Mouse (Mus musculus) layer of hippocampus, adult 11-12 months (tissue): ENCODE measurements around the gene Taok3.

Experiments used
- DNase-seq: peaks from one replicate; pipeline ENCODE4 v3.0.0; 2022; ENCODE audit warnings: low spot score

Gene Taok3

GRCm38 (mm10) chr5:117146165-117146564, 26.2 kb downstream of the Taok3 start:
- no peak for DNase-seq

- no peak for DNase-seq
Measured at GRCm38 (mm10) chr5:117147187-117148095, 27.5 kb downstream of the Taok3 start.

- no peak for DNase-seq
Measured at GRCm38 (mm10) chr5:117149054-117149942, 29.4 kb downstream of the Taok3 start.

GRCm38 (mm10) chr5:117150068-117150467, 30.1 kb downstream of the Taok3 start:
- DNase-seq = no peak

GRCm38 (mm10) chr5:117152944-117153343, 33.0 kb downstream of the Taok3 start:
- no peak for DNase-seq

GRCm38 (mm10) chr5:117153527-117154091, 33.7 kb downstream of the Taok3 start:
- no peak for DNase-seq

- DNase-seq = peak; percentile 53
Measured at GRCm38 (mm10) chr5:117158335-117159018, 38.5 kb downstream of the Taok3 start.

- DNase-seq = no peak
Measured at GRCm38 (mm10) chr5:117159326-117159725, 39.4 kb downstream of the Taok3 start.

GRCm38 (mm10) chr5:117159805-117160291, 39.9 kb downstream of the Taok3 start:
- no peak for DNase-seq

GRCm38 (mm10) chr5:117160499-117160898, 40.6 kb downstream of the Taok3 start:
- no peak for DNase-seq

- DNase-seq = no peak
Measured at GRCm38 (mm10) chr5:117163790-117164189, 43.9 kb downstream of the Taok3 start.

GRCm38 (mm10) chr5:117164516-117164915, 44.6 kb downstream of the Taok3 start:
- no peak for DNase-seq

GRCm38 (mm10) chr5:117164923-117165322, 45.0 kb downstream of the Taok3 start:
- no peak for DNase-seq

- DNase-seq = no peak
Measured at GRCm38 (mm10) chr5:117165946-117166345, 46.0 kb downstream of the Taok3 start.

GRCm38 (mm10) chr5:117166811-117167365, 47.0 kb downstream of the Taok3 start:
- no peak for DNase-seq

GRCm38 (mm10) chr5:117168351-117169100, 48.6 kb downstream of the Taok3 start:
- no peak for DNase-seq

GRCm38 (mm10) chr5:117174057-117174456, 54.1 kb downstream of the Taok3 start:
- no peak for DNase-seq

- DNase-seq = no peak
Measured at GRCm38 (mm10) chr5:117175896-117176295, 56.0 kb downstream of the Taok3 start.

- no peak for DNase-seq
Measured at GRCm38 (mm10) chr5:117178079-117178478, 58.1 kb downstream of the Taok3 start.

GRCm38 (mm10) chr5:117178486-117178885, 58.6 kb downstream of the Taok3 start:
- DNase-seq = no peak

GRCm38 (mm10) chr5:117181921-117182320, 62.0 kb downstream of the Taok3 start:
- no peak for DNase-seq
